Mouse (Mus musculus): ENCODE data around the gene Dhx34. TPM values are rescaled to one million over a fixed set of nuclear protein-coding genes. Genes with fewer than 3 reads are reported as not detected.

Dhx34 gene
- polyA plus RNA-seq, 1 experiment: 14.4 TPM

DNA sequence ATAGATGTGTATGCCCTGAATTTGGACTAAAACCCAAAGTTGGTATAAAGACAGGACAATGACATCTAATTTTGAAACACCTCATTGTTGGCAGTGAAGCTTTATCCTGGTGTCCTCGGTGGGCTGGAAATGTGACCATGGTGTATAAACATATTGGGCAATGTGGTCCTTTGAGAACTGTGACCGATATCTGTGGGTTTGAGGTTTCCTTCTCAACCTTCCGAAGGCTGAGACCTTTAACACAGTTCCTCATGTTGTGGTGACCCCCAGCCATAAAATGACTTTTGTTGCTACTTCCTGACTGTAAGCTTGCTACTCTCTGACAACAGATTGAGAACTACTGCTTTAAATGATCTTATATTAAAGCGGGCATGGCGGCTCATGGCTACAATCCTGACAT lies 28.9 kb upstream of the Dhx34 start:
- Histone ChIP-seq H3K79me2 (ENCODE audit: control insufficient read depth, insufficient read depth) (no peaks in the 10 kb centered on the region), H3K27me3 (ENCODE audit: control insufficient read depth, insufficient read depth, insufficient read length) (peaks cover 3% of the 10 kb centered on the region), H3K79me3 (ENCODE audit: low read depth) (no peaks in the 10 kb centered on the region), H3ac (ENCODE audit: control insufficient read depth, insufficient read length, low read depth) (no peak overlapping the region), H3K36me3 (ENCODE audit: control insufficient read depth, insufficient read depth) (no peaks in the 10 kb centered on the region), H3K4me3 (ENCODE audit: insufficient read depth, poor library complexity, severe bottlenecking) (no peak overlapping the region)
- TF ChIP-seq MYOD1 (IDR thresholded peaks at IDR 0.05; ENCODE audit: control insufficient read depth, insufficient read length, low read depth) (no peak), CEBPB (IDR thresholded peaks at IDR 0.05; ENCODE audit: low read depth) (peak; percentile 16)

DNA sequence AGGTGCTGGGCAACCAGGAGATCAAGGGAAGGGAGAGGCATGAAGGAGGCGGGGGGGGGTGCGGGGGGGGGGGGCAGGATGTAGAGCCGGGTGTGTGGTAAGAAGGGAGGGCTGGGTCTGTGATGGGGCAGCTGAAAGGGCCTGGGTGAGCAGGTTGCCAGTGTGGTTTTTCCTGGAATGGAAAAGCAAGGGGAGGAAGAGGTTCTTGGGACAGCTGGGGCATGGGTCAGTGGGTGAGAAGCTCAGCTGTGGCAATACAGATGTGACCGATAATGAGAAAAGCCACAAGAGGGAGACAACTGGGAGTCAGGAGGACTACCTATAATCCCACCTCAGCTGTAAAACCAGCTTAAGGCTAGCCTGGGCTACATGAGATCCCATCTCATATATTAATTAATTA lies 24.1 kb upstream of the Dhx34 start:
- H3K79me2 ChIP-seq (ENCODE audit: control insufficient read depth, insufficient read depth): no peaks in the 10 kb centered on the region
- no peak overlapping the region for H3ac ChIP-seq (ENCODE audit: control insufficient read depth, insufficient read length, low read depth)
- H3K79me3 ChIP-seq (ENCODE audit: low read depth): no peaks in the 10 kb centered on the region
- peaks cover 3% of the 10 kb centered on the region for H3K27me3 ChIP-seq (ENCODE audit: control insufficient read depth, insufficient read depth, insufficient read length)
- no peaks in the 10 kb centered on the region for H3K36me3 ChIP-seq (ENCODE audit: control insufficient read depth, insufficient read depth)
- no peak for TF ChIP-seq USF1 (IDR thresholded peaks at IDR 0.05; ENCODE audit: low read depth)
- no peak for TF ChIP-seq CTCF (IDR thresholded peaks at IDR 0.05; ENCODE audit: control insufficient read depth, insufficient read depth, insufficient read length)
- no peak for TF ChIP-seq FOSL1 (IDR thresholded peaks at IDR 0.05; ENCODE audit: insufficient read depth, low read length, poor library complexity, severe bottlenecking)
- TF ChIP-seq MYOG (IDR thresholded peaks at IDR 0.05; ENCODE audit: control insufficient read depth, extremely low read depth, insufficient read length): no peak
- no peak for TF ChIP-seq CEBPB (IDR thresholded peaks at IDR 0.05; ENCODE audit: low read depth)
- no peak for TF ChIP-seq MYOD1 (IDR thresholded peaks at IDR 0.05; ENCODE audit: control insufficient read depth, insufficient read length, low read depth)
- no peak for TF ChIP-seq MAX (IDR thresholded peaks at IDR 0.05)
- H3K4me3 ChIP-seq (ENCODE audit: insufficient read depth, poor library complexity, severe bottlenecking): no peak overlapping the region

DNA sequence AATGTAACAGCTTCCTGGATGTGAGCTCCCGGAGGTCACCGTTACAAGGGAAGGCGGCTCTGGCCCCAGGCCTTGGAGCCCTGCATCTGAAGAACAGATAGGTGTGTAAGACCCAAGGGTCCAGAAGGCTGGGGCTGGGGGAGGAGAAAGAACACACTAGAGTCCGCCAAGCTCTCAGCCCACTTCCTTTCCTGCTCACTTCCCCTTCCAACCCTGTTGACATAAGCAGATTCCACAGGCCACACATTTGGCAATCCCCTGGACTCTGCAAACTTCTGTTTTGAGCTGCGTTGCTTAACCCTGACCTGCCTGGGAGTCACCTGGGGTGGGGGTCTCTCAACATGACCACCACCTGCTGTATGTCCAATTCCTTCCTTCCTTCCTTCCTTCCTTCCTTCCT lies 22.2 kb upstream of the Dhx34 start, which contains the start of gene C5ar2:
Gene C5ar2 (minus strand): TSS at position 88 of the 400 bp plus-strand sequence.
- TF ChIP-seq MYOD1 (IDR thresholded peaks at IDR 0.05; ENCODE audit: control insufficient read depth, insufficient read length, low read depth): no peak
- TF ChIP-seq FOSL1 (IDR thresholded peaks at IDR 0.05; ENCODE audit: insufficient read depth, low read length, poor library complexity, severe bottlenecking): no peak
- no peak for TF ChIP-seq USF1 (IDR thresholded peaks at IDR 0.05; ENCODE audit: low read depth)
- TF ChIP-seq CEBPB (IDR thresholded peaks at IDR 0.05; ENCODE audit: low read depth): no peak
- no peak for TF ChIP-seq MAX (IDR thresholded peaks at IDR 0.05)
- no peak for TF ChIP-seq MYOG (IDR thresholded peaks at IDR 0.05; ENCODE audit: control insufficient read depth, extremely low read depth, insufficient read length)
- TF ChIP-seq CTCF (IDR thresholded peaks at IDR 0.05; ENCODE audit: control insufficient read depth, insufficient read depth, insufficient read length): no peak
- Histone ChIP-seq H3K36me3 (ENCODE audit: control insufficient read depth, insufficient read depth) (no peaks in the 10 kb centered on the region), H3K27me3 (ENCODE audit: control insufficient read depth, insufficient read depth, insufficient read length) (peaks cover 3% of the 10 kb centered on the region), H3K79me2 (ENCODE audit: control insufficient read depth, insufficient read depth) (no peaks in the 10 kb centered on the region), H3K4me3 (ENCODE audit: insufficient read depth, poor library complexity, severe bottlenecking) (no peak within 1 kb of the TSS), H3K79me3 (ENCODE audit: low read depth) (no peaks in the 10 kb centered on the region), H3ac (ENCODE audit: control insufficient read depth, insufficient read length, low read depth) (no peak within 1 kb of the TSS)

DNA sequence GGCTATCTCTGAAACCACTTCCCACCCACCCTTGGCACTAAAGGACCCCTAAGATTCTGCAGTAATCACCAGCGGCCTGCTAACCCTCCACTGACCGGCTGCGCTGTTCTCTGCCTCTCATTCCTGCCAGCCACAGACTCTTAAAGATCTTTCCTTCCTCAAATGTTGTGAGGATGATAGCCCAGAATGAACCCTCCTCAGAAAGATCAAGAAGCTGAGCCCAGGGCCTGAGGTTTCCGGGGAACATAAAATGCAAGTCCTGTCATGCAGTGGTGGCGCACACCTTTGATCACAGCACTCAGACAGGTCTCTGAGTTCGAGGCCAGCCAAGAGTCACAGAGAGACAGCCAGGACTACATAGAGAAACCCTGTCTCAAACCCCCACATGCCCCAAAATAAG lies 20.4 kb upstream of the Dhx34 start:
- no peaks in the 10 kb centered on the region for H3K79me2 ChIP-seq (ENCODE audit: control insufficient read depth, insufficient read depth)
- no peaks in the 10 kb centered on the region for H3K36me3 ChIP-seq (ENCODE audit: control insufficient read depth, insufficient read depth)
- no peaks in the 10 kb centered on the region for H3K79me3 ChIP-seq (ENCODE audit: low read depth)
- TF ChIP-seq CTCF (IDR thresholded peaks at IDR 0.05; ENCODE audit: control insufficient read depth, insufficient read depth, insufficient read length) (no peak), MAX (IDR thresholded peaks at IDR 0.05) (no peak), MYOD1 (IDR thresholded peaks at IDR 0.05; ENCODE audit: control insufficient read depth, insufficient read length, low read depth) (no peak), MYOG (IDR thresholded peaks at IDR 0.05; ENCODE audit: control insufficient read depth, extremely low read depth, insufficient read length) (no peak), CEBPB (IDR thresholded peaks at IDR 0.05; ENCODE audit: low read depth) (no peak), FOSL1 (IDR thresholded peaks at IDR 0.05; ENCODE audit: insufficient read depth, low read length, poor library complexity, severe bottlenecking) (no peak), USF1 (IDR thresholded peaks at IDR 0.05; ENCODE audit: low read depth) (no peak)
- H3K4me3 ChIP-seq (ENCODE audit: insufficient read depth, poor library complexity, severe bottlenecking): no peak overlapping the region
- no peak overlapping the region for H3ac ChIP-seq (ENCODE audit: control insufficient read depth, insufficient read length, low read depth)
- H3K27me3 ChIP-seq (ENCODE audit: control insufficient read depth, insufficient read depth, insufficient read length): peaks cover 3% of the 10 kb centered on the region

DNA sequence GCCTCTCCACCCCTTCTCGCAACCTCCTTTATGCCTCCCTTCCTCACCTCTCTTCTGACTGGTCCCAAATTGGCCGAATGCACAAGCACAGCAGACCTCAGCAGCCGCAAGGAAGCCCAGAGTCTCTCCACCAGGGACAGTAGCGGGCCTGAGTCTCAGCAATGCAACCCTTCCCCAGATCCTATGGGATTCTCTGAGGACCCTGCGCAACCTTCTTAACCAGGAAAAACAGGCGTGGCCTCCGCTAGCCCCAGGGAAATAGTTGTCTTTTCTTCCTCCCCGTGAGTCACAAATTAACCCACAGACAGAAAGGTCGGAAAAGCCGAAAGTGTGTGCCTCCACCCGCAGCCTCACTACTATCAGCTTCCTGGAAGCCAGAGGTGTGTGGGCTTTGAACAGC lies 19.9 kb upstream of the Dhx34 start:
- H3ac ChIP-seq (ENCODE audit: control insufficient read depth, insufficient read length, low read depth): no peak overlapping the region

DNA sequence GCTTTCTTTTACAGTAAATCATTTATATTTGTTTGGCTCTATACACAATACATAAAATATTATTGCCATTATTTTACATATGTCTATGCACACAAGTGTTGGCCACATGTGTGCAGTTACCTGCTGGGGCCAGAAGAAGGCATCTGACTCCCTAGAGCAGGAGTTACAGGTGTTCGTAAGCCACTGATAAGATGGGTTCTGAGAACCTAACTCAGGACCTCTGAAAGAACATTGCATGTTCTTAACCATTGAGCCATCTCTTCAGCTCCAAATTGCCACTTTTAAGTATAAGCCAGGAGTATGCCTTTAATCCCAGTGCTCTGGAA lies 19.1 kb upstream of the Dhx34 start:
- TF ChIP-seq MYOG (IDR thresholded peaks at IDR 0.05; ENCODE audit: control insufficient read depth, extremely low read depth, insufficient read length) (no peak), CEBPB (IDR thresholded peaks at IDR 0.05; ENCODE audit: low read depth) (no peak), USF1 (IDR thresholded peaks at IDR 0.05; ENCODE audit: low read depth) (no peak), MAX (IDR thresholded peaks at IDR 0.05) (no peak), CTCF (IDR thresholded peaks at IDR 0.05; ENCODE audit: control insufficient read depth, insufficient read depth, insufficient read length) (no peak), MYOD1 (IDR thresholded peaks at IDR 0.05; ENCODE audit: control insufficient read depth, insufficient read length, low read depth) (no peak), FOSL1 (IDR thresholded peaks at IDR 0.05; ENCODE audit: insufficient read depth, low read length, poor library complexity, severe bottlenecking) (no peak)
- H3K79me2 ChIP-seq (ENCODE audit: control insufficient read depth, insufficient read depth): no peaks in the 10 kb centered on the region
- no peak overlapping the region for H3ac ChIP-seq (ENCODE audit: control insufficient read depth, insufficient read length, low read depth)
- no peaks in the 10 kb centered on the region for H3K79me3 ChIP-seq (ENCODE audit: low read depth)
- H3K27me3 ChIP-seq (ENCODE audit: control insufficient read depth, insufficient read depth, insufficient read length): peaks cover 3% of the 10 kb centered on the region
- H3K36me3 ChIP-seq (ENCODE audit: control insufficient read depth, insufficient read depth): no peaks in the 10 kb centered on the region
- no peak overlapping the region for H3K4me3 ChIP-seq (ENCODE audit: insufficient read depth, poor library complexity, severe bottlenecking)

More for the DNA sequence above, 19.9 kb upstream of the Dhx34 start:
- H3K27me3 ChIP-seq (ENCODE audit: control insufficient read depth, insufficient read depth, insufficient read length): peaks cover 3% of the 10 kb centered on the region
- no peak for TF ChIP-seq MYOG (IDR thresholded peaks at IDR 0.05; ENCODE audit: control insufficient read depth, extremely low read depth, insufficient read length)
- no peak for TF ChIP-seq USF1 (IDR thresholded peaks at IDR 0.05; ENCODE audit: low read depth)
- no peak for TF ChIP-seq CEBPB (IDR thresholded peaks at IDR 0.05; ENCODE audit: low read depth)
- TF ChIP-seq FOSL1 (IDR thresholded peaks at IDR 0.05; ENCODE audit: insufficient read depth, low read length, poor library complexity, severe bottlenecking): no peak
- TF ChIP-seq MAX (IDR thresholded peaks at IDR 0.05): no peak
- TF ChIP-seq CTCF (IDR thresholded peaks at IDR 0.05; ENCODE audit: control insufficient read depth, insufficient read depth, insufficient read length): no peak
- TF ChIP-seq MYOD1 (IDR thresholded peaks at IDR 0.05; ENCODE audit: control insufficient read depth, insufficient read length, low read depth): no peak
- H3K36me3 ChIP-seq (ENCODE audit: control insufficient read depth, insufficient read depth): no peaks in the 10 kb centered on the region
- H3K79me2 ChIP-seq (ENCODE audit: control insufficient read depth, insufficient read depth): no peaks in the 10 kb centered on the region
- H3K4me3 ChIP-seq (ENCODE audit: insufficient read depth, poor library complexity, severe bottlenecking): no peak overlapping the region
- H3K79me3 ChIP-seq (ENCODE audit: low read depth): no peaks in the 10 kb centered on the region
